ENCODE assay signal across 9 mouse cellular contexts in genomic region chr8:93591608-93592301, GRCm38 (mm10). TPM values are rescaled to one million over a fixed set of nuclear protein-coding genes. Genes with fewer than 3 reads are reported as not detected.
A peak's percentile ranks its signal among the peaks of the same experiment; 100 is the strongest.
DNase-seq lines count a peak whose midpoint lies in the region; ATAC-seq and TF ChIP-seq lines count a peak whose summit lies in the region.
"Had no signal": no experiment of that assay in that cellular context is flagged by ENCODE, and none has a peak within 500 bp of the region (broad histone marks: within the 10 kb centered on the region; RNA-seq: fewer than 3 reads in every experiment).

No protein-coding gene starts in this region.

- TF ChIP-seq CTCF in liver, adult 2 months (IDR thresholded peaks at IDR 0.05; ENCODE audit: low read depth, low read length) = peak; percentile 90

- no peaks in the 10 kb centered on the region for H3K9me3 ChIP-seq in embryonic facial prominence, embryonic 10.5 days
- H3K9me3 ChIP-seq in kidney, embryonic 14.5 days (ENCODE audit: control insufficient read depth, low read length) = no peaks in the 10 kb centered on the region
- H3K9me3 ChIP-seq in neural tube, embryonic 15.5 days (replicated peaks) = no peaks in the 10 kb centered on the region
- H3K9me3 ChIP-seq: embryonic facial prominence, embryonic 13.5 days had no signal

- H3K27me3 ChIP-seq in embryonic facial prominence, embryonic 10.5 days (replicated peaks; ENCODE audit: low read depth, poor library complexity, severe bottlenecking) = no peaks in the 10 kb centered on the region
- no peaks in the 10 kb centered on the region for H3K27me3 ChIP-seq in kidney, embryonic 14.5 days (ENCODE audit: control insufficient read depth, insufficient read depth, low read length)
- no peaks in the 10 kb centered on the region for H3K27me3 ChIP-seq in liver, adult 2 months (ENCODE audit: control insufficient read depth, insufficient read depth, low read length)
- no peaks in the 10 kb centered on the region for H3K27me3 ChIP-seq in neural tube, embryonic 15.5 days (replicated peaks)
- H3K27me3 ChIP-seq: embryonic facial prominence, embryonic 13.5 days had no signal

- H3K4me1 ChIP-seq in embryonic facial prominence, embryonic 10.5 days = peaks cover 12% of the 10 kb centered on the region
- no peaks in the 10 kb centered on the region for H3K4me1 ChIP-seq in kidney, embryonic 14.5 days (ENCODE audit: control insufficient read depth, insufficient read depth, low read length)
- H3K4me1 ChIP-seq in liver, adult 2 months (ENCODE audit: control insufficient read depth, insufficient read depth, low read length) = no peaks in the 10 kb centered on the region
- peaks cover 7% of the 10 kb centered on the region for H3K4me1 ChIP-seq in neural tube, embryonic 15.5 days
- H3K4me1 ChIP-seq: embryonic facial prominence, embryonic 13.5 days had no signal

- H3K36me3 ChIP-seq in embryonic facial prominence, embryonic 10.5 days (replicated peaks) = no peaks in the 10 kb centered on the region
- H3K36me3 ChIP-seq in kidney, embryonic 14.5 days (ENCODE audit: control insufficient read depth, insufficient read depth, low read length) = no peaks in the 10 kb centered on the region
- H3K36me3 ChIP-seq in liver, adult 2 months (ENCODE audit: control insufficient read depth, insufficient read depth, low read length) = no peaks in the 10 kb centered on the region
- H3K36me3 ChIP-seq in neural tube, embryonic 15.5 days = no peaks in the 10 kb centered on the region
- H3K36me3 ChIP-seq: embryonic facial prominence, embryonic 13.5 days had no signal

- DNase-seq in A20 (ENCODE audit: low read depth, low spot score) = peak; percentile 4
- peak; percentile 77 for DNase-seq in adrenal gland, postnatal 25 days
- DNase-seq in embryonic facial prominence, embryonic 10.5 days (ENCODE audit: low spot score) = peak; percentile 85
- peak; percentile 77 for DNase-seq in heart, adult 8-10 months (ENCODE audit: low spot score)
- DNase-seq in liver, adult 2 months (ENCODE audit: extremely low read depth, low read depth, low spot score) = peak; percentile 52
- peak; percentile 25 to 30 for DNase-seq in thymus, postnatal 36 days

- peak overlapping the region; percentile 24; the same call in 1 of the 2 replicates for H3K27ac ChIP-seq in embryonic facial prominence, embryonic 10.5 days (replicated peaks)
- no peak overlapping the region for H3K27ac ChIP-seq in kidney, embryonic 14.5 days (ENCODE audit: low read depth, low read length)
- H3K27ac ChIP-seq in liver, adult 2 months (replicated peaks; ENCODE audit: insufficient read depth, low read depth, low read length) = no peak overlapping the region
- peak overlapping the region; percentile 64; the same call in 1 of the 2 replicates for H3K27ac ChIP-seq in neural tube, embryonic 15.5 days (replicated peaks)
- H3K27ac ChIP-seq: embryonic facial prominence, embryonic 13.5 days had no signal

- H3K9ac ChIP-seq in kidney, embryonic 14.5 days (ENCODE audit: low read depth, low read length) = no peak overlapping the region
- no peak overlapping the region for H3K9ac ChIP-seq in liver, adult 2 months (ENCODE audit: low read depth, low read length)
- no peak overlapping the region for H3K9ac ChIP-seq in neural tube, embryonic 15.5 days (replicated peaks)
- H3K9ac ChIP-seq: embryonic facial prominence, embryonic 13.5 days had no signal

- TF ChIP-seq POLR2A in liver, adult 2 months (IDR thresholded peaks at IDR 0.05; ENCODE audit: extremely low read depth, insufficient read depth, low read length) = no peak

- peak; percentile 80 for ATAC-seq in kidney, embryonic 14.5 days (ENCODE audit: low FRiP score, low TSS enrichment)
- peak; percentile 89 for ATAC-seq in neural tube, embryonic 15.5 days (ENCODE audit: low FRiP score)

- H3K4me3 ChIP-seq in embryonic facial prominence, embryonic 10.5 days = no peak overlapping the region
- no peak overlapping the region for H3K4me3 ChIP-seq in kidney, embryonic 14.5 days (ENCODE audit: low read length)
- no peak overlapping the region for H3K4me3 ChIP-seq in liver, adult 2 months (ENCODE audit: insufficient read depth, low read depth, low read length)
- H3K4me3 ChIP-seq in neural tube, embryonic 15.5 days (replicated peaks) = no peak overlapping the region
- H3K4me3 ChIP-seq: embryonic facial prominence, embryonic 13.5 days had no signal

- H3K4me2 ChIP-seq in kidney, embryonic 14.5 days (replicated peaks; ENCODE audit: low read depth, low read length) = no peak overlapping the region
- H3K4me2 ChIP-seq in neural tube, embryonic 15.5 days = no peak overlapping the region
- H3K4me2 ChIP-seq: embryonic facial prominence, embryonic 13.5 days had no signal

- H3K79me2 ChIP-seq in liver, adult 2 months (ENCODE audit: control insufficient read depth, insufficient read depth, low read length) = no peaks in the 10 kb centered on the region

- 34% methylated on average over 9 of the region's 9 CpGs for WGBS in embryonic facial prominence, embryonic 10.5 days
- 44% methylated on average over 9 of the region's 9 CpGs for WGBS in kidney, embryonic 14.5 days
- 34% methylated on average over 9 of the region's 9 CpGs for WGBS in liver, adult 2 months
- 32% methylated on average over 9 of the region's 9 CpGs for WGBS in neural tube, embryonic 15.5 days

RNA-seq across cellular contexts. Expression of gene Ces5a, which starts 56.1 kb away (rescaled TPM):
- not detected in 2 replicates for total RNA-seq in adrenal gland, postnatal 25 days (2021)
- not detected in 2 replicates for polyA plus RNA-seq in embryonic facial prominence, embryonic 10.5 days (2016; fragmentation: Nextera tagmentation; extraction: Ambion mirVana)
- total RNA-seq in heart, adult 8-10 months (2022) = not detected
- polyA plus RNA-seq in kidney, embryonic 14.5 days (2014; fragmentation: Nextera tagmentation; extraction: Ambion mirVana) = not detected in 2 replicates
- not detected in 2 replicates for total RNA-seq in liver, adult 2 months (2014; rRNA removed)
- not detected in 2 replicates for polyA plus RNA-seq in liver, adult 2 months (2012; rRNA removed)
- polyA plus RNA-seq in neural tube, embryonic 15.5 days (2015; fragmentation: Nextera tagmentation; extraction: Ambion mirVana) = 0.15 and 0.54 TPM in 2 replicates
- polyA plus RNA-seq: embryonic facial prominence, embryonic 13.5 days had no signal

Comparison
In these comparisons a context has a peak if more than half of its experiments do, and no peak if none do; other contexts are left out.
1. DNase-seq: peak in every context shown above with its lines; median percentile 85 in embryonic facial prominence, embryonic 10.5 days; 77 in adrenal gland, postnatal 25 days; 77 in heart, adult 8-10 months; 52 in liver, adult 2 months; 28 in thymus, postnatal 36 days; 4 in A20.
2. H3K27ac ChIP-seq: peak in embryonic facial prominence, embryonic 10.5 days (single experiment) and neural tube, embryonic 15.5 days (single experiment); none in kidney, embryonic 14.5 days (single experiment) and liver, adult 2 months (single experiment).